ENCODE assay signal across 11 mouse cellular contexts in the genomic region with DNA sequence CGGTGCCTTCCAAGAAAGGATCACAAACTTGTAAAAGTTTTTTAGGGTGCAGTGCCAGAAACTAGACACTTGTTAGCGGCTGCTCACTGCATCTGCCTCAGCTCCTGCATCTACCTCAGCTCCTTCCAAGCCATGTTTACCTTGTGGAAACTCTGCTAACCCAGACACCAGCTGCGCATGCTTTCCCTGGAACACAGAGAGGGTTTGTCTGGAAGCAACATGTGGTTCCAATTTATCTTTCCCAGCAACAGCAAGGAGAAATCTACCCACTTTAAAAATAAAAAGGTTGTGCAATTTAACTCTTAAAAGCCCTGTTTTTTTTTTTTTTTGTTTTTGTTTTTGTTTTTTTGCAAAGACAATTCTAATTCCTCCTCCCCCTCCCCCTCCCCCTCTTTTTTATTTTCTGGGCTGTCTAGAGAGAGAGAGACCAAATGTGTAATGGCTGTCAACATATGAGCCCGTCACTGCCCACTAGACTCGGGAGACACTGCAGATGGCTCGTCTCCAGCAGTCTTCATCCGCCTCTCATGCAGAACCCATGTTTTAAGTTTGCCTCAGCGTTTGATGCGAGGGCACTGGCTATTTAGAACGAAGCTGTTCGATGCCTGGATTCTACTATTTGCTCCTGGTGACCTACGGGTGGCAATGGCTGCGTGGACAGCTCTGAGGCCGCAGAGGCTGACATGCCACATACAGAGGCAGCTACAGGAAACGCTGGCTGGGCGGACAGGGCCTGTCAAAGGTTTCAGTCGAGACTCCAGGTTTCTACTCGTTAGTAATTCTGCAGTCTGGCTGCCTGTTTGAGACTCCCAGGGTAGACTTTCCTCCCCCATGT.
A peak's percentile ranks its signal among the peaks of the same experiment; 100 is the strongest.
DNase-seq lines count a peak whose midpoint lies in the region; ATAC-seq lines count a peak whose summit lies in the region.
"Had no signal": no experiment of that assay in that cellular context is flagged by ENCODE, and none has a peak within 500 bp of the region (broad histone marks: within the 10 kb centered on the region; RNA-seq: fewer than 3 reads in every experiment).

No protein-coding gene starts in this region.

- 40% methylated on average over 18 of the region's 18 CpGs for WGBS in lung, embryonic 15.5 days
- WGBS in stomach, embryonic 15.5 days: 51% methylated on average over 18 of the region's 18 CpGs

- peak overlapping the region; percentile 23; the same call in 1 of the 2 replicates for H3K4me2 ChIP-seq in lung, embryonic 15.5 days
- 0 out of 2 replicates have a peak overlapping the region, but pooled peaks have one; percentile 3 for H3K4me2 ChIP-seq in stomach, embryonic 15.5 days
- H3K4me2 ChIP-seq: neural tube, embryonic 12.5 days had no signal

- no peak overlapping the region for H3K4me3 ChIP-seq in lung, embryonic 15.5 days
- no peak overlapping the region for H3K4me3 ChIP-seq in stomach, embryonic 15.5 days (replicated peaks)
- H3K4me3 ChIP-seq: neural tube, embryonic 12.5 days had no signal

- ATAC-seq in lung, embryonic 15.5 days (ENCODE audit: borderline replicate concordance, extremely low read depth, low FRiP score, low TSS enrichment): no peak
- ATAC-seq in stomach, embryonic 15.5 days (ENCODE audit: insufficient read depth, low FRiP score, low read depth): no peak

- no peaks in the 10 kb centered on the region for H3K27me3 ChIP-seq in lung, embryonic 15.5 days
- no peaks in the 10 kb centered on the region for H3K27me3 ChIP-seq in stomach, embryonic 15.5 days (replicated peaks)
- H3K27me3 ChIP-seq: neural tube, embryonic 12.5 days had no signal

- DNase-seq in gastrocnemius, adult 18-20 months (ENCODE audit: low spot score): peak; percentile 42
- no peak for DNase-seq in gastrocnemius, postnatal 10 days
- no peak for DNase-seq in lung, postnatal 10 days
- peak; percentile 77 for DNase-seq in hindlimb bud, embryonic 11.5 days (ENCODE audit: extremely low spot score, low read depth, low spot score)
- no peak for DNase-seq in cerebellum, adult 11 months
- DNase-seq in urinary bladder, postnatal 25 days (ENCODE audit: low spot score): no peak
- DNase-seq: cerebellum, adult 11-12 months; lung, adult 2 months had no signal

- H3K9me3 ChIP-seq in lung, embryonic 15.5 days: no peaks in the 10 kb centered on the region
- H3K9me3 ChIP-seq in stomach, embryonic 15.5 days: no peaks in the 10 kb centered on the region
- H3K9me3 ChIP-seq: neural tube, embryonic 12.5 days had no signal

- H3K4me1 ChIP-seq in lung, embryonic 15.5 days: peaks cover 34% of the 10 kb centered on the region
- H3K4me1 ChIP-seq in stomach, embryonic 15.5 days: peaks cover 29% of the 10 kb centered on the region

- H3K36me3 ChIP-seq in lung, embryonic 15.5 days: no peaks in the 10 kb centered on the region
- no peaks in the 10 kb centered on the region for H3K36me3 ChIP-seq in stomach, embryonic 15.5 days
- H3K36me3 ChIP-seq: neural tube, embryonic 12.5 days had no signal

- H3K27ac ChIP-seq in lung, embryonic 15.5 days: peak overlapping the region; percentile 89
- peak overlapping the region; percentile 76 for H3K27ac ChIP-seq in stomach, embryonic 15.5 days
- H3K27ac ChIP-seq: neural tube, embryonic 12.5 days had no signal

- H3K9ac ChIP-seq in lung, embryonic 15.5 days: no peak overlapping the region
- no peak overlapping the region for H3K9ac ChIP-seq in stomach, embryonic 15.5 days
- H3K9ac ChIP-seq: neural tube, embryonic 12.5 days had no signal

Comparison
In these comparisons a context has a peak if more than half of its experiments do, and no peak if none do; other contexts are left out.
1. DNase-seq: peak in gastrocnemius, adult 18-20 months (single experiment) and hindlimb bud, embryonic 11.5 days (single experiment); none in gastrocnemius, postnatal 10 days (single experiment), lung, postnatal 10 days (single experiment), cerebellum, adult 11 months (single experiment) and urinary bladder, postnatal 25 days (single experiment).